Mouse (Mus musculus) kidney, postnatal 0 days (tissue): ENCODE results near the gene Gstt2. TPM values are rescaled to one million over a fixed set of nuclear protein-coding genes. Genes with fewer than 3 reads are reported as not detected.
A peak's percentile ranks its signal among the peaks of the same experiment; 100 is the strongest.

ENCODE experiments used
- ATAC-seq: fragments of 200-750 bp; cut with Nextera tagmentation; replicated peaks from 2 replicates; pipeline ENCODE4 v1.8.0; 2017; ENCODE audit warnings: low read depth, moderate number of reproducible peaks, moderate TSS enrichment, moderate library complexity; ENCODE audit not compliant: low FRiP score
- DNase-seq: peaks from one replicate; pipeline ENCODE4 v3.0.0-alpha.2; 2016; ENCODE audit warnings: low spot score
- H3K27ac ChIP-seq: fragments of 300-500 bp; sonication (generic); 2 replicates; pipeline ENCODE4 v1.5.1; 2014; ENCODE audit warnings: mild to moderate bottlenecking
- H3K27me3 ChIP-seq: fragments of 300-500 bp; sonication (generic); 2 replicates; pipeline ENCODE4 v1.6.1; 2014; ENCODE audit warnings: low read length, mixed read lengths; ENCODE audit not compliant: insufficient read depth
- H3K36me3 ChIP-seq: fragments of 300-500 bp; sonication (generic); 2 replicates; pipeline ENCODE4 v1.6.1; 2014; ENCODE audit warnings: low read length, mixed read lengths; ENCODE audit not compliant: insufficient read depth
- H3K4me1 ChIP-seq: fragments of 300-500 bp; sonication (generic); replicated peaks from 2 replicates; pipeline ENCODE4 v1.6.1; 2014; ENCODE audit warnings: antibody characterized with exemption, low read length, mixed read lengths; ENCODE audit not compliant: insufficient read depth
- H3K4me2 ChIP-seq: fragments of 300-500 bp; sonication (generic); 2 replicates; pipeline ENCODE4 v1.6.1; 2014; ENCODE audit warnings: mild to moderate bottlenecking, low read length, moderate library complexity, mixed read lengths
- H3K4me3 ChIP-seq: fragments of 300-500 bp; sonication (generic); replicated peaks from 2 replicates; pipeline ENCODE4 v1.5.1; 2014; ENCODE audit warnings: low read depth, low read length
- H3K9ac ChIP-seq: fragments of 300-500 bp; sonication (generic); 2 replicates; pipeline ENCODE4 v1.6.1; 2014; ENCODE audit warnings: low read depth, low read length
- H3K9me3 ChIP-seq: fragments of 300-500 bp; sonication (generic); replicated peaks from 2 replicates; pipeline ENCODE4 v1.6.1; 2016; ENCODE audit warnings: low read length, inconsistent platforms, mixed read lengths
- CTCF ChIP-seq: IDR thresholded peaks from 2 replicates; pipeline ENCODE4 v1.5.1; 2016; ENCODE audit warnings: antibody characterized with exemption, low read depth, mild to moderate bottlenecking, moderate library complexity
- WGBS: fragments of 180-500 bp; shearing (Covaris S2); extraction: QIAGEN DNeasy Blood & Tissue Kit; methylation state at CpG from one replicate; pipeline ENCODE4 v1.1.7; 2014; 5-methylcytosine and 5-hydroxymethylcytosine counted together
- polyA plus RNA-seq: library from polyadenylated mRNA; unstranded; fragments of >200 nt; fragmentation: Nextera tagmentation; extraction: Ambion mirVana; gene quantifications from 2 replicates; pipeline ENCODE4 v1.2.1, GENCODE M21; 2015

The Gstt2 gene
- polyA plus RNA-seq, 1 experiment from 2014 or later: 125 TPM

DNA sequence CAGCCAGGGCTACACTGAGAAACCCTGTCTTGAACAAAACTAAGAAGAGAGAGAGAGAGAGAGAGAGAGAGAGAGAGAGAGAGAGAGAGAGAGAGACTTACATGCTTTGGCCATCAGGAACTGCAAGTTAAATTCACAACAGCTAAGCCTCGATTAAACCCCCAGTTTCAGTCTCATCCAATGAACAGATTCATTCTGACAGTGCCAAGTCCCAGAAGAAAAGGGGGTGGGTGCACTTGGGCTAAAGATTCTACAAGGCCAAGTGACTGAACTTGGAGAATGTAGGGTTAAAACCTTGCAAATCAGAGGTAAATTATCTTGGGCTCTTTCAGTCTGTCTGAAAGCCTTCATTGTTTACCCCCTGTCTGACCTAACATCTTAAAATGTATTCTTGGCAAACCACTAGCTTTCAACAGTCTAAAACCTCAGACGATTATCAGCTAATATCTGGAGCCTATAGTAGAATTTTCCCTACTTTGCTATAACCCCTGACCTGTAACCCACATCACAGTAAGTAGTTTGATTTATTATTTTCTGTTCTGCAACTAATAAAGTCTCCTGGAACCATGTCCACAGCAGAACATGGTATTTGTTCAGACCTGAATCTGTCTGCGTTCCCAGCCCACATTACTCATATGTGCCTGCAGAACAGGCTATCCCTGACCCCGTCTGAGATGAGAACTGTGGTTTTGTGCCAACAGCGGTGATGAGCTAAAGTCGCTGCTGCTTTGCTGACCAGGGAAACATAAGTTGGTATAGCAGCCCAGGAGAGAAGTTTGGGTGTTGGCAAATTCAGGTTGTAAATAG is 43.8 kb upstream of the Gstt2 start:
- no peak for ATAC-seq
- Histone ChIP-seq H3K4me2 (no peak overlapping the region), H3K27ac (peak overlapping the region; percentile 62), H3K9ac (no peak overlapping the region), H3K36me3 (no peaks in the 10 kb centered on the region), H3K4me1 (0 out of 2 replicates have a peak, but pooled peaks cover 4% of the 10 kb centered on the region), H3K4me3 (no peak overlapping the region), H3K9me3 (no peaks in the 10 kb centered on the region), H3K27me3 (no peaks in the 10 kb centered on the region)
- TF ChIP-seq CTCF: no peak
- WGBS: 50% methylated on average over 6 of the region's 6 CpGs
- no peak for DNase-seq

DNA sequence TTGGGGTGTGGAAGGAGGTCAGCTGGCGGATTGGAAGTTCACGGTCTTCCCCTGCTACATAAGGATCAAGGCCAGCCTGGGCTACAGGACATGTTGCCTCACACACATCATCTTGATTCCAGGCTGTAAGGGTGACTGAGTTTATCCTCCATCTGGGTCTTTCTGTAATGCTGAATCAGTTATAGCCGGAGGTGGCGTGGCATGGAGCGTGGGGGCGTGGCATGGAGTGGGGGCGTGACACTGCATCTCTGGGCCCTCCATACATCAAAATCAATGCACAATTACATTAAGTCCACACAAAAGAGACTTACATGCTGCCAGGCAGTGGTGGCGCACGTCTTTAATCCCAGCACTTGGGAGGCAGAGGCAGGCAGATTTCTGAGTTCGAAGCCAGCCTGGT is 43.1 kb upstream of the Gstt2 start:
- 0 out of 2 replicates have a peak, but pooled peaks cover 4% of the 10 kb centered on the region for H3K4me1 ChIP-seq
- 93% methylated on average over 10 of the region's 10 CpGs for WGBS
- H3K27ac ChIP-seq: no peak overlapping the region
- ATAC-seq: no peak
- no peak overlapping the region for H3K4me3 ChIP-seq
- H3K27me3 ChIP-seq: no peaks in the 10 kb centered on the region
- no peaks in the 10 kb centered on the region for H3K9me3 ChIP-seq
- H3K9ac ChIP-seq: no peak overlapping the region
- H3K4me2 ChIP-seq: no peak overlapping the region
- no peaks in the 10 kb centered on the region for H3K36me3 ChIP-seq
- no peak for DNase-seq
- no peak for TF ChIP-seq CTCF

DNA sequence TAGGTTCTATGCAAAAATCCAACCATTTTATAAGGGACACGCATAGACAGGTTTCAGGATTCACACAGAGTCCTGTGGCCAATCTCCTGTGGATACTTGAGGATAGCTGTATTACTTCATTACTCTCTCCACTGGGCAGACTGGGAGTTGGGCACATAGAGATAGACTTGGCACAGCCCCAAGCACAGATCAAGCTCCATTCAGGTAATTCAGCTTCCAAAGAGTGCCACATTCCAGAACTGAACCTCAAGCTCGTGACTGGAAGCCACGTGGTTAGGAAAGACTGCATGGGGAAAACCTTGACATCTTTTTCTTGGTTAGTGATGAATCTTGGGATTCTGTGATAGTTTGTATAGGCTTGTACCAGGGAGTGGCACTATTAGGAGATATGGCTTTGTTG is 41.6 kb upstream of the Gstt2 start:
- no peak overlapping the region for H3K4me3 ChIP-seq
- H3K4me1 ChIP-seq: 0 out of 2 replicates have a peak, but pooled peaks cover 4% of the 10 kb centered on the region
- no peak for ATAC-seq
- H3K27me3 ChIP-seq: no peaks in the 10 kb centered on the region
- DNase-seq: no peak
- H3K9ac ChIP-seq: no peak overlapping the region
- no peak for TF ChIP-seq CTCF
- whole genome bisulfite sequencing: 87% methylated on average over 3 of the region's 3 CpGs
- H3K36me3 ChIP-seq: no peaks in the 10 kb centered on the region
- no peak overlapping the region for H3K27ac ChIP-seq
- no peak overlapping the region for H3K4me2 ChIP-seq
- H3K9me3 ChIP-seq: no peaks in the 10 kb centered on the region

DNA sequence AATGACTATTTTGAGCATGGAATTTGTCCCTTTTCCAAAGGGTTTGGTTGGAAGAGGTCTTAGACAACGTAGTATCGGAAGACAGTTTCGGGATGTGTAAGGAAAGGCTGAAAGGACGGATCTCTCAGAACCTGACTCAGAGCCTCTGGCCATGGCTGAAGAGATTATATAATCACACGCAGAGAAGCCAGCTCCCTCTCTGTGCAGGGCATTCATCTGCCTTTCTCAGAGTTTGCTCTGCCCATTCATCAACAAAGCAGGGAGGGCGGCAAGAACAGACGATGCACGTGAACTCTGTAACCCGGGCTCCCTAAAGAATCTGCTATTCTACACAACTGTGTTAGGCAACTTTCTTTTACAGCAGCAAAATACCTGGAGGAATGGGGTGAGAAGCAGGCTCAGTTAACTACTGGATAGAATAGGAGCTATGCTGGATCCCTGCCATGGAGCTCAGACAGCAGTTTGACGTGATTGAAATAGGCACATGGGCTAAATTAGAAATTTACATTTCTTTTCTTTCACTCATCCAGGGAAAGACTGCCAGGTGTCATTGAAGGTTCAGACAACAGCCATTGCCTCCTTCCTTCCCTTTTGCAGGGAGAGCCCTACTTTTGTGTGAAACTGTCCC is 36.4 kb upstream of the Gstt2 start:
- TF ChIP-seq CTCF: no peak
- Histone ChIP-seq H3K9ac (peak overlapping the region; percentile 35), H3K4me2 (peak overlapping the region; percentile 70), H3K27me3 (no peaks in the 10 kb centered on the region), H3K27ac (no peak overlapping the region), H3K9me3 (no peaks in the 10 kb centered on the region), H3K4me1 (peaks cover 6% of the 10 kb centered on the region; the same call in 1 of the 2 replicates), H3K4me3 (no peak overlapping the region), H3K36me3 (no peaks in the 10 kb centered on the region)
- DNase-seq: no peak
- ATAC-seq: no peak
- WGBS: 44% methylated on average over 10 of the region's 10 CpGs

DNA sequence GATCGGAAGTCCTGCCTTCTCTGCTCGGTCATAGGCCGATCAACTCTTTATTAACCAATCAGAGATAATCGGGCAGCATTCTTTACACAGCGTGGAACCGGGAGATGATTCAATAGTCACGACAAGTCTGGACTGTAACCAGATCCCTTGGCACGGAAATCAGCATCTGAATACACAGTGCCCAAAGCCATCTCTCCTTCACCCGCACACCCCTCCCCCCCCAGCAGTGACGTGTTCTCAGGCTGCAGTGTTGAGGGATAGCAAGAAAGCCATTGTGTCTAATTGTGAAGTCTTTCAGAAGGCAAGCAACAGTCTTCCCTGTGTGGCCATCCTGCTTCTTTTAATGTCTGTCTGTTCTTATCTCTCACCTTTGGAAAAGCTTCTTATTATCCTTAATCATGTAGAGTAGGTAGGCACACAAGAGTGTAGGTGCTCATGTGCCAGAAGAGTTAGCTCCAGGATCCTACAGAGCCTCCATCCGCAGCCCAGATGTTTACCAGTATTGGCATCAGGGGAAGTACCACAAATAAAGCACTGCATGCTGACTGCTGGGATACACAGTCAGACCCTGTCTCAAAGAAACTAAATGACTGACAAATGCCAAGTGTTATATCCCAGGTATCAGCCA is 35.8 kb upstream of the Gstt2 start:
- H3K9ac ChIP-seq: peak overlapping the region; percentile 35

More for the DNA sequence above, 35.8 kb upstream of the Gstt2 start:
- peak overlapping the region; percentile 23 for H3K4me3 ChIP-seq
- no peak for TF ChIP-seq CTCF
- H3K27ac ChIP-seq: no peak overlapping the region
- peaks cover 6% of the 10 kb centered on the region; the same call in 1 of the 2 replicates for H3K4me1 ChIP-seq
- H3K4me2 ChIP-seq: peak overlapping the region; percentile 70
- 2% methylated on average over 11 of the region's 11 CpGs for WGBS
- no peaks in the 10 kb centered on the region for H3K9me3 ChIP-seq
- ATAC-seq (peak; percentile 94), DNase-seq (peak; percentile 99)
- H3K27me3 ChIP-seq: no peaks in the 10 kb centered on the region
- H3K36me3 ChIP-seq: no peaks in the 10 kb centered on the region
